Mouse (Mus musculus): ENCODE measurements around the gene Fbxw15. TPM values are rescaled to one million over a fixed set of nuclear protein-coding genes. Genes with fewer than 3 reads are reported as not detected.
"Not testable (repeated sequence)": the region's sequence is repeated elsewhere in the genome, so short reads cannot be mapped to it uniquely, and the experiment has no call there.

Fbxw15 gene
- polyA plus RNA-seq (2012) = not detected in 2 replicates

DNA sequence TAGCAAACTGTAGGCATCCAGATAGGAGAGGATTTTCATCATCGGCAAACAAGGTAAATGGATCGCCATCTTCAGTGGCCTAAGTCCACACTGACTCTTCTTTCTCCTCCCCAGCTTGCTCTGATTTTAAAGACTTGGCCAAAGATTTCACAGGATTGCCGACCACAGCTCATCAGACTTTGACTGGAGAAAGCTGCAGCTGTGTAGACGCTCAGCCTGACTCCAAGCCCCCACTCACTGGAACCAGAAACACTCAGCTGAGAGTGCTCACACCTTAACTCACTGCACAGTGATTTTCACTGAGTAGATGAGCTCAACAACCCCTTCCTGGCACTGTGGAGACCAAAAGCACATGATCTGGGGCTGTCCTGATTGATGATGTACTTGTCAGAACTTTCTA is at the start of gene Fbxw15:
Fbxw15 (minus strand) TSS at position 101 of the 400 bp plus-strand sequence.
- not testable (repeated sequence) for H3K9me3 ChIP-seq (ENCODE audit: control insufficient read depth, low read length); H3K4me1 ChIP-seq (ENCODE audit: control insufficient read depth); H3K36me3 ChIP-seq (ENCODE audit: control insufficient read depth); H3K27me3 ChIP-seq (ENCODE audit: control insufficient read depth); H3K4me3 ChIP-seq (replicated peaks)

- H3K36me3 ChIP-seq (ENCODE audit: control insufficient read depth); H3K27me3 ChIP-seq (ENCODE audit: control insufficient read depth); H3K4me3 ChIP-seq (replicated peaks); H3K4me1 ChIP-seq (ENCODE audit: control insufficient read depth); H3K9me3 ChIP-seq (ENCODE audit: control insufficient read depth, low read length): not testable (repeated sequence)
Observed at GRCm38 (mm10) chr9:109606837-109607236, 38.8 kb upstream of the Fbxw15 start.

DNA sequence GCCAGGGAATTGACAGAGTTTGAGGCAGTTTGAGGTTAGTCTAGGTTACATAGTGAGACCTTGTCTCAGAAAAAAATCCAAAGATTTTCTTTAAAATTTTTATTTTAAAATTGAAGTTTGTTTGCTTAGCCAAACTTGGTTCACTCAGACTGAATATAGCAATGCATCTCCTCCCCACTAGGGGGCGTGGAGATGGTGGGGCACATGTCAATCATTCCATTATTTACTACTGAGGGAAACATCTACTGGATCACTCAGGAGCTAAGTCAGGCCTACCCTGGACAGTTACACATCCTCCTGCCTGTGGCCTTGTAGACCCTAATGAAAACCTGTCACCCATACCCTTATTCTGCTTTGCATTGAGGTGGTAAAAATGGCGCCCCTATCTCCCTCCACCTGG is 34.1 kb upstream of the Fbxw15 start:
- H3K4me3 ChIP-seq (replicated peaks); H3K27me3 ChIP-seq (ENCODE audit: control insufficient read depth); H3K36me3 ChIP-seq (ENCODE audit: control insufficient read depth); H3K4me1 ChIP-seq (ENCODE audit: control insufficient read depth): not testable (repeated sequence)
- peaks cover 10% of the 10 kb centered on the region for H3K9me3 ChIP-seq (ENCODE audit: control insufficient read depth, low read length)

DNA sequence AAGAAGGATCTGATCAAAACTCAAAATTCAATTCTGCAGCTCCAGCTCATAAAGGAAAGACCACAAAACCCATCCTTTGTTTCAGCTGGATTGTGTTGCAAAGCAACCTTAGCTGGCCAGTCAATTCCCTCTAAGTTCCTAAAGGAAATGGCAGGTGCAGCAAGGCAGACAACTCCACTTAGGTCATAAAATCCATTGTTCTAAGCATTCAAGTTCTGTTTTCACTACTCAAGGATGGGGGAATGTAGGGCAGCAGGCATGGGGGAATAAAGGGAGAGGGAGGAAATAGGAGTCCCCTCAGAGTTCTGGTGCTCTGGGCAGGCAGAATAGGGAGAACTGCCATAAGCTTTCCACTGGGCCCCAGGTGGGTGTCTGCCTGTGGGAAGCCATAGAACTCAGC is 29.2 kb upstream of the Fbxw15 start:
- TF ChIP-seq GATA1 (IDR thresholded peaks at IDR 0.05; ENCODE audit: low read length) (no peak), TAL1 (IDR thresholded peaks at IDR 0.05; ENCODE audit: low read length) (no peak)
- Histone ChIP-seq H3K4me3 (replicated peaks) (no peak overlapping the region), H3K9me3 (ENCODE audit: control insufficient read depth, low read length) (peaks cover 13% of the 10 kb centered on the region), H3K36me3 (ENCODE audit: control insufficient read depth) (no peaks in the 10 kb centered on the region), H3K27me3 (ENCODE audit: control insufficient read depth) (no peaks in the 10 kb centered on the region), H3K4me1 (ENCODE audit: control insufficient read depth) (no peaks in the 10 kb centered on the region)

GRCm38 (mm10) chr9:109594866-109595265 is 26.8 kb upstream of the Fbxw15 start:
- Histone ChIP-seq H3K27me3 (ENCODE audit: control insufficient read depth) (no peaks in the 10 kb centered on the region), H3K4me1 (ENCODE audit: control insufficient read depth) (no peaks in the 10 kb centered on the region), H3K36me3 (ENCODE audit: control insufficient read depth) (no peaks in the 10 kb centered on the region), H3K9me3 (ENCODE audit: control insufficient read depth, low read length) (peaks cover 9% of the 10 kb centered on the region), H3K4me3 (replicated peaks) (no peak overlapping the region)
- TF ChIP-seq GATA1 (IDR thresholded peaks at IDR 0.05; ENCODE audit: low read length) (no peak), TAL1 (IDR thresholded peaks at IDR 0.05; ENCODE audit: low read length) (no peak)

DNA sequence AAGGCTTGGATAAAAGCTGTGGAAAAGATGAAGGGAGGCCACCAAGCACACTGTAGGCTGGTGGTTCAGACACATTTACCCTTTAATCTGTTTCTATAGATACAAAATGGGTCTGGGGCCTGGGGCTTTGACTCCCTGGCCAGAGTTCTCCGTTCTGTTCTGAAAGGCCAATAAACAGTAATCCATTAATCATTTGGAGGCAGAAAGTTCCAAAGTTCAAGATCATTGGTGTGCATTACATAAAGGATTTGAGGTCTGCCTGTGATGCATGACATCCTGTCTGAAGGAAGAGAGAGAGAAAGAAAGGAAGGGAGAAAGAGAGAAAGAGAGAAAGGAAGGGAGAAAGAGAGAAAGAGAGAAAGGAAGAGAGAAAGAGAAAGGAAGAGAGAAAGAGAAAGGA is 2.5 kb downstream of the Fbxw15 start:
- H3K36me3 ChIP-seq (ENCODE audit: control insufficient read depth) = no peaks in the 10 kb centered on the region
- H3K4me3 ChIP-seq (replicated peaks) = no peak overlapping the region
- H3K9me3 ChIP-seq (ENCODE audit: control insufficient read depth, low read length) = peaks cover 6% of the 10 kb centered on the region; the same call in 1 of the 2 replicates
- H3K27me3 ChIP-seq (ENCODE audit: control insufficient read depth) = no peaks in the 10 kb centered on the region
- no peak for TF ChIP-seq GATA1 (IDR thresholded peaks at IDR 0.05; ENCODE audit: low read length)
- TF ChIP-seq TAL1 (IDR thresholded peaks at IDR 0.05; ENCODE audit: low read length) = no peak
- no peaks in the 10 kb centered on the region for H3K4me1 ChIP-seq (ENCODE audit: control insufficient read depth)

DNA sequence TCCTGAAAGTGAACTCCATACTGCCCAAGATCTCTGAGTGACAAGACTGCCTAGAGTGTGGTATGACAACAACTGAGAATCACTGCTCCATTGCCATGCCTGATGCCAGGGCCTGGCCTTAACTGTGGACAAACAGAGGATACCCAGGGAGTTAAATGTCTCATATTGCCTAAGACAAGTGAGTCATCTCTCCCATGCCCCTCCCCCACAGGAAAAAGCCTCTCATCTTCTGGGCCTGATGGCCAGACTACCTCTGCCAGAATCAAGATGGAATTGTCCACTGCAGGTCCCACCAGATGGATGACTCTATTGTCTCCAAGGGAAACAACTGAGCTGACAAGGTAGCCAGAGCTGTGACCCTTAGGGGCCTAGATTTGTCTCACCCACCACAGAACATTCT is 6.0 kb downstream of the Fbxw15 start:
- not testable (repeated sequence) for H3K4me3 ChIP-seq (replicated peaks); H3K4me1 ChIP-seq (ENCODE audit: control insufficient read depth); H3K9me3 ChIP-seq (ENCODE audit: control insufficient read depth, low read length); H3K27me3 ChIP-seq (ENCODE audit: control insufficient read depth); H3K36me3 ChIP-seq (ENCODE audit: control insufficient read depth)

DNA sequence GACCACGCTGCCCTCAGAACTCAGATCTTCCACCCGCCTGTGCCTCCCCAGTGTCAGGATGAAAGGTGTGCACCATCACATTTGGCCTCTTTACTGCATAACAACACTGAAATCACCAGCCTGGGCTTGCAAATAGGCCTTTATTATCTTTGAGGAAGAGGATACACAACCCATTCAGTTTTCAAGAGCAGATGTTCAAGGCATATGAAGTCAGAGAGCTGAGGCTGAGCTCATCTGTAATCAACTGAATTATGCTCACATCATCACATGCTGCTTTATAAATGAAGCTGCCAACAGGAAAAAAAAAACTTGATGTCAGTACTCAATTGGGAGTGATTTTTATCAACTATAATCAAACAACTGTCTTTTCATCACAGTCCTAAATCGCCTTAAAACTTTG is 15.6 kb downstream of the Fbxw15 start:
- TF ChIP-seq GATA1 (IDR thresholded peaks at IDR 0.05; ENCODE audit: low read length) (no peak), TAL1 (IDR thresholded peaks at IDR 0.05; ENCODE audit: low read length) (no peak)
- Histone ChIP-seq H3K36me3 (ENCODE audit: control insufficient read depth) (no peaks in the 10 kb centered on the region), H3K4me3 (replicated peaks) (no peak overlapping the region), H3K4me1 (ENCODE audit: control insufficient read depth) (no peaks in the 10 kb centered on the region), H3K9me3 (ENCODE audit: control insufficient read depth, low read length) (peaks cover 3% of the 10 kb centered on the region; the same call in 1 of the 2 replicates), H3K27me3 (ENCODE audit: control insufficient read depth) (no peaks in the 10 kb centered on the region)

- not testable (repeated sequence) for H3K4me1 ChIP-seq (ENCODE audit: control insufficient read depth); H3K27me3 ChIP-seq (ENCODE audit: control insufficient read depth); H3K9me3 ChIP-seq (ENCODE audit: control insufficient read depth, low read length); H3K4me3 ChIP-seq (replicated peaks); H3K36me3 ChIP-seq (ENCODE audit: control insufficient read depth)
Observed at GRCm38 (mm10) chr9:109549666-109550065, 18.4 kb downstream of the Fbxw15 start.

DNA sequence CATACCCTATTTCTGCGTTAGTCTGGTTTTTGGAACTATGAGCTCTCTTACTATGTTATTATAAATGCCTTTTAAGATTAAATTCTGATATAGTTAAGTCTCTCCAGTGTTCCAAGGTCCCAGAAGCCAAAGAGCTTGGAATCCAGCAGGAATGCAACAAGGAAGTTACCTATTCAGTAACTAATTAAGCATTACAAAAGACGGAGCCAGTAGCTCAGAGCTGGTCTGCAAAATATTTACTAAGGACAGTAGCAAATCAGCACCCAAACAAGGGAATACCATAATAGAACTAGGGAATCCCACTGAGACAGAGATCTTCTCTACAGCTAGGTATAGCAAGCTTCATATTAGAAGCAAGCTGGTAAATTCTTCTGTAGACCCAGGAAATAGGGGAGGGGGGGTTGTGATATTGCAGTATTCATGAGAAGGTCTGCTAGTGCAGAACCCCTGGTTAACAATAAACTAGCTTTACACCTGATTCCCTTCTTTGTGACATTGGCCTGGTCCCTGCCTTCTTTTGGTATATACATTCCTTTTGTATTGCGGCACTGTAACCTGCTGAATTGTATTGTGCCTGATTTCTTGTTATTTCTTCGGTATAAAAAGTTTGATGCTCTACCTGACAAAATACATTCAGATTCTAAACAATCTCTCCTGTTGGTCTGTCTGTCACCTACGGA is 44.5 kb downstream of the Fbxw15 start:
- TF ChIP-seq TAL1 (IDR thresholded peaks at IDR 0.05; ENCODE audit: low read length) (no peak), GATA1 (IDR thresholded peaks at IDR 0.05; ENCODE audit: low read length) (no peak)

More for the DNA sequence above, 44.5 kb downstream of the Fbxw15 start:
- Histone ChIP-seq H3K4me3 (replicated peaks) (no peak overlapping the region), H3K4me1 (ENCODE audit: control insufficient read depth) (no peaks in the 10 kb centered on the region), H3K9me3 (ENCODE audit: control insufficient read depth, low read length) (peaks cover 4% of the 10 kb centered on the region; the same call in 1 of the 2 replicates), H3K36me3 (ENCODE audit: control insufficient read depth) (no peaks in the 10 kb centered on the region), H3K27me3 (ENCODE audit: control insufficient read depth) (no peaks in the 10 kb centered on the region)

Other genes starting within 250 kb of the Fbxw15 start
- not detected in 2 replicates for gene Fbxw28, start 228.6 kb downstream of the Fbxw15 start, polyA plus RNA-seq (2012)
- gene Fbxw22, start 164.0 kb downstream of the Fbxw15 start, polyA plus RNA-seq (2012) = not detected in 2 replicates
- not detected in 2 replicates for gene Fbxw16, start 119.1 kb downstream of the Fbxw15 start, polyA plus RNA-seq (2012)
- gene Fbxw19, start 72.4 kb downstream of the Fbxw15 start, polyA plus RNA-seq (2012) = 0.03 TPM in 1 of 2 replicates, not detected in the other
- not detected in 2 replicates for gene Fbxw24, start 57.8 kb upstream of the Fbxw15 start, polyA plus RNA-seq (2012)
- gene Fbxw25, start 96.4 kb upstream of the Fbxw15 start, polyA plus RNA-seq (2012) = not detected in 2 replicates
- gene Fbxw18, start 134.4 kb upstream of the Fbxw15 start, polyA plus RNA-seq (2012) = not detected in 2 replicates
- gene Fbxw26, start 177.8 kb upstream of the Fbxw15 start, polyA plus RNA-seq (2012) = not detected in 2 replicates
- gene Fbxw27, start 222.4 kb upstream of the Fbxw15 start, polyA plus RNA-seq (2012) = not detected in 2 replicates
- not detected in 2 replicates for gene Spink8, start 244.0 kb upstream of the Fbxw15 start, polyA plus RNA-seq (2012)

Measured in erythroblast, embryonic 14.5 days (primary cell).